Mouse (Mus musculus): Measurements from ENCODE around the gene Gm11634. TPM values are rescaled to one million over a fixed set of nuclear protein-coding genes. Genes with fewer than 3 reads are reported as not detected.
"Not testable (repeated sequence)": the region's sequence is repeated elsewhere in the genome, so short reads cannot be mapped to it uniquely, and the experiment has no call there.

The Gm11634 gene
- polyA plus RNA-seq, 1 experiment, result not detected

GRCm38 (mm10) chr11:101642931-101643330, 43.9 kb upstream of the Gm11634 start:
- TF ChIP-seq MYOG (IDR thresholded peaks at IDR 0.05; ENCODE audit: control insufficient read depth in 1 of 3, insufficient read depth in 1 of 3, insufficient read length in 2 of 3, low read depth in 2 of 3) (no peak), MAX (IDR thresholded peaks at IDR 0.05; ENCODE audit: low read depth) (no peak), USF1 (IDR thresholded peaks at IDR 0.05; ENCODE audit: low read depth) (no peak), TCF12 (IDR thresholded peaks at IDR 0.05; ENCODE audit: insufficient read depth, poor library complexity, severe bottlenecking) (no peak), POLR2A (IDR thresholded peaks at IDR 0.05; ENCODE audit: insufficient read length, low read depth) (no peak), POLR2AphosphoS2 (IDR thresholded peaks at IDR 0.05; ENCODE audit: insufficient read length, low read depth) (no peak), REST (IDR thresholded peaks at IDR 0.05; ENCODE audit: insufficient read depth, insufficient read length) (no peak), MYOD1 (IDR thresholded peaks at IDR 0.05; ENCODE audit: control insufficient read depth in 1 of 3, insufficient read length in 2 of 3, low read depth in 2 of 3) (no peak), SRF (IDR thresholded peaks at IDR 0.05; ENCODE audit: control insufficient read depth, insufficient read length, low read depth) (no peak), E2F4 (IDR thresholded peaks at IDR 0.05; ENCODE audit: insufficient read depth) (no peak), TCF3 (IDR thresholded peaks at IDR 0.05; ENCODE audit: insufficient read length, low read depth) (no peak), CEBPB (IDR thresholded peaks at IDR 0.05; ENCODE audit: insufficient read depth, poor library complexity, severe bottlenecking) (no peak)
- Histone ChIP-seq H3K79me2 (ENCODE audit: control insufficient read depth, insufficient read depth) (no peaks in the 10 kb centered on the region), H3K27me3 (ENCODE audit: control insufficient read depth, insufficient read depth, insufficient read length) (no peaks in the 10 kb centered on the region), H3K4me3 (no peak overlapping the region), H3K36me3 (ENCODE audit: control insufficient read depth, insufficient read depth) (no peaks in the 10 kb centered on the region), H3K4me2 (ENCODE audit: low read depth) (no peak overlapping the region), H3ac (ENCODE audit: control insufficient read depth, insufficient read length) (no peak overlapping the region)

- H3K36me3 ChIP-seq (ENCODE audit: control insufficient read depth, insufficient read depth); H3K79me2 ChIP-seq (ENCODE audit: control insufficient read depth, insufficient read depth); H3K27me3 ChIP-seq (ENCODE audit: control insufficient read depth, insufficient read depth, insufficient read length): not testable (repeated sequence)
- H3K4me3 ChIP-seq, result peak overlapping the region; percentile 22
- peak overlapping the region; percentile 34 for H3ac ChIP-seq (ENCODE audit: control insufficient read depth, insufficient read length)
- peak overlapping the region; percentile 77 for H3K4me2 ChIP-seq (ENCODE audit: low read depth)
- TF ChIP-seq POLR2A (IDR thresholded peaks at IDR 0.05; ENCODE audit: insufficient read length, low read depth) (peak; percentile 62), POLR2AphosphoS2 (IDR thresholded peaks at IDR 0.05; ENCODE audit: insufficient read length, low read depth) (peak; percentile 59), CEBPB (IDR thresholded peaks at IDR 0.05; ENCODE audit: insufficient read depth, poor library complexity, severe bottlenecking) (peak; percentile 54; the same call in 1 of the 2 replicates)
Measured at GRCm38 (mm10) chr11:101641710-101642642, 42.9 kb upstream of the Gm11634 start.

GRCm38 (mm10) chr11:101640857-101641709, 42.0 kb upstream of the Gm11634 start:
- peak; percentile 71 for TF ChIP-seq POLR2A (IDR thresholded peaks at IDR 0.05; ENCODE audit: insufficient read length, low read depth)
- peak; percentile 56 for TF ChIP-seq POLR2AphosphoS2 (IDR thresholded peaks at IDR 0.05; ENCODE audit: insufficient read length, low read depth)
- H3K79me2 ChIP-seq (ENCODE audit: control insufficient read depth, insufficient read depth); H3K36me3 ChIP-seq (ENCODE audit: control insufficient read depth, insufficient read depth); H3K27me3 ChIP-seq (ENCODE audit: control insufficient read depth, insufficient read depth, insufficient read length): not testable (repeated sequence)
- Histone ChIP-seq H3ac (ENCODE audit: control insufficient read depth, insufficient read length) (peak overlapping the region; percentile 34), H3K4me2 (ENCODE audit: low read depth) (peak overlapping the region; percentile 77), H3K4me3 (peak overlapping the region; percentile 22)

GRCm38 (mm10) chr11:101639761-101640160, 40.7 kb upstream of the Gm11634 start:
- no peak for TF ChIP-seq MYOD1 (IDR thresholded peaks at IDR 0.05; ENCODE audit: control insufficient read depth in 1 of 3, insufficient read length in 2 of 3, low read depth in 2 of 3)
- no peak for TF ChIP-seq MYOG (IDR thresholded peaks at IDR 0.05; ENCODE audit: control insufficient read depth in 1 of 3, insufficient read depth in 1 of 3, insufficient read length in 2 of 3, low read depth in 2 of 3)
- TF ChIP-seq REST (IDR thresholded peaks at IDR 0.05; ENCODE audit: insufficient read depth, insufficient read length), result no peak
- no peak for TF ChIP-seq CEBPB (IDR thresholded peaks at IDR 0.05; ENCODE audit: insufficient read depth, poor library complexity, severe bottlenecking)
- TF ChIP-seq POLR2AphosphoS2 (IDR thresholded peaks at IDR 0.05; ENCODE audit: insufficient read length, low read depth), result no peak
- TF ChIP-seq TCF3 (IDR thresholded peaks at IDR 0.05; ENCODE audit: insufficient read length, low read depth), result no peak
- TF ChIP-seq E2F4 (IDR thresholded peaks at IDR 0.05; ENCODE audit: insufficient read depth), result no peak
- no peak for TF ChIP-seq MAX (IDR thresholded peaks at IDR 0.05; ENCODE audit: low read depth)
- Histone ChIP-seq H3K4me3 (no peak overlapping the region), H3K36me3 (ENCODE audit: control insufficient read depth, insufficient read depth) (no peaks in the 10 kb centered on the region), H3K4me2 (ENCODE audit: low read depth) (no peak overlapping the region), H3ac (ENCODE audit: control insufficient read depth, insufficient read length) (no peak overlapping the region), H3K27me3 (ENCODE audit: control insufficient read depth, insufficient read depth, insufficient read length) (no peaks in the 10 kb centered on the region), H3K79me2 (ENCODE audit: control insufficient read depth, insufficient read depth) (no peaks in the 10 kb centered on the region)

DNA sequence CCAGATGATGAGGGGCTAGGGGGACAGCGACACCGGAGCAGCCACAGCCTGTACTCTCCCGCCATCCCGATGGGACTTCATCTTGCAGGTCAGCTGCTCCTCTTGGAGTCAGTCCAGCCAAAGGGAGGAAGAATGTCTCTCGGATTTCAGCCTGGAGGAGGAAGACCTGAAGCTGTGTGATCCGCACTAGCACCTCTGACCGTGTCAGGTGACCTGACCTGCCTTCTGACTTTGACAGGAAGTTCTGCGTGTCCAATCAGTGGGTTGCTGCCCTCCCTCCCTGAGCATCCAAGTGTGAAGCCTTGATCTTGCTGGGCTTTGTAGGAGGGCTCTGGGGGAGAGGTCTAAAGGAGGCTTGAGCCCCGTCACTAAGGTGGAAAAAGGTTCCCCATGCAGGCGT, 36.6 kb upstream of the Gm11634 start:
- no peak for TF ChIP-seq USF1 (IDR thresholded peaks at IDR 0.05; ENCODE audit: low read depth)
- no peak for TF ChIP-seq MYOG (IDR thresholded peaks at IDR 0.05; ENCODE audit: control insufficient read depth in 1 of 3, insufficient read depth in 1 of 3, insufficient read length in 2 of 3, low read depth in 2 of 3)
- TF ChIP-seq TCF3 (IDR thresholded peaks at IDR 0.05; ENCODE audit: insufficient read length, low read depth), result no peak
- TF ChIP-seq MYOD1 (IDR thresholded peaks at IDR 0.05; ENCODE audit: control insufficient read depth in 1 of 3, insufficient read length in 2 of 3, low read depth in 2 of 3), result no peak
- no peak for TF ChIP-seq MAX (IDR thresholded peaks at IDR 0.05; ENCODE audit: low read depth)
- TF ChIP-seq SRF (IDR thresholded peaks at IDR 0.05; ENCODE audit: control insufficient read depth, insufficient read length, low read depth), result no peak
- TF ChIP-seq CEBPB (IDR thresholded peaks at IDR 0.05; ENCODE audit: insufficient read depth, poor library complexity, severe bottlenecking), result no peak
- TF ChIP-seq POLR2AphosphoS2 (IDR thresholded peaks at IDR 0.05; ENCODE audit: insufficient read length, low read depth), result no peak
- TF ChIP-seq TCF12 (IDR thresholded peaks at IDR 0.05; ENCODE audit: insufficient read depth, poor library complexity, severe bottlenecking), result no peak
- TF ChIP-seq E2F4 (IDR thresholded peaks at IDR 0.05; ENCODE audit: insufficient read depth), result no peak
- Histone ChIP-seq H3K4me2 (ENCODE audit: low read depth) (no peak overlapping the region), H3K79me2 (ENCODE audit: control insufficient read depth, insufficient read depth) (no peaks in the 10 kb centered on the region), H3K27me3 (ENCODE audit: control insufficient read depth, insufficient read depth, insufficient read length) (no peaks in the 10 kb centered on the region), H3K4me3 (no peak overlapping the region), H3ac (ENCODE audit: control insufficient read depth, insufficient read length) (no peak overlapping the region), H3K36me3 (ENCODE audit: control insufficient read depth, insufficient read depth) (no peaks in the 10 kb centered on the region)

- H3K27me3 ChIP-seq (ENCODE audit: control insufficient read depth, insufficient read depth, insufficient read length); H3ac ChIP-seq (ENCODE audit: control insufficient read depth, insufficient read length); H3K79me2 ChIP-seq (ENCODE audit: control insufficient read depth, insufficient read depth); H3K36me3 ChIP-seq (ENCODE audit: control insufficient read depth, insufficient read depth): not testable (repeated sequence)
- H3K4me3 ChIP-seq, result peak overlapping the region; percentile 23
- peak overlapping the region; percentile 93 for H3K4me2 ChIP-seq (ENCODE audit: low read depth)
Measured at GRCm38 (mm10) chr11:101628733-101629417, 29.8 kb upstream of the Gm11634 start.

All from myocyte (in vitro differentiated cells).